Mouse (Mus musculus): ENCODE results near the gene Pam.

Pam gene

DNA sequence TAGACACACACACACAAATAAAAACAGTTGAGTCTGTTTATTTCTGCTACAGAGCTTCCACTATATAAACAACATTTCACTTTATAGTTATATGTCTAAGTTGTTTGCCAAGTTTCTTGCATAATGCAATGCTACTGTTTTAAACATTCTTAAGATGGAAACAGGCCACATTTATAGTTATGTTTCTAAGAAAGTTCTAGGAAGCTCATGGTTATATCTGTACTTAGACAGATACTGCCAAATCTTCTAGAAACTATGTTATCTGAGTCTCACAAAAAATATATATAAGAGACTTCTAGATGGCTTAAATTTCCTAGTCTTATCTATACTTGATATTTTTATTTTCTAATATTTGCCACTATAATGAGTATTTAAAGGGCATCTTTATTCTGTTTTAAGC lies 342.2 kb downstream of the Pam start:
- DNase-seq, result no peak

DNA sequence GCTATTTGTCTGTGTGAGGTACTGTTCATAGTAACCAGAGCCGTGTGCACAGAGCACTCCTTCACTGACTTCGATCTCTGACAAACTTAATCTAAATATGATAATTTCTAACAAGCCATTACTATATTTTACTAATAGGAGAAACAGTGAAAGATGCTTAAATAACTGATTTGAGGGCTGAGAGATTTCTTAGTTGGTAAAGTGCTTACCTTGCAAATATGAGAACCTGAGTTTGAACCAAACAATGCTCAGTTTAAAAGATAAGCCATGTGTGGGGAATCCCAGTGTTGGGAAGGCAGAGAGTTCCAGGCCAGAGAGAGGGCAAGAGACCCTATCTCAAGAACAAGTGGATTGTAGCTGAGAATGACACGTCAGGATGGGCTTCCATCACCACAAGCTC lies 347.3 kb downstream of the Pam start:
- no peak for DNase-seq

DNA sequence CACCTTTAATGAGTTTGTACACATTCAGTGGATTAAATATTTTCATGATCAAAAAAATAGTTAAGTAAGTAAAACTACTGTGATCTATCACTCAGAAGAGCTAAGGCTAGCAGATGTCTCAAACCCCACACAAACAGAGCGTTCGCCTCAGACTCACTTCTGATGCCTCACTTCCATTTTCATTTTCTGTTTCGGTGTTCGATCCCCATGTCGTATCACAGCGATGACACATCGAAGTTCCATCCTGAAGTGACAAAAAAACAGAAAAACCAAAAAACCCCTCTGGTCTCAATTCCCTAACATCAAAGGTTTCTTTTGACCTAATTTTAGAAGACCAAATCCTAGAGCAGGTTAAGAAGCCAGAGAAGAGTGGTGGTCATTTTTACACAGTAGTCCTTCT lies 349.2 kb downstream of the Pam start:
- DNase-seq, result no peak

DNA sequence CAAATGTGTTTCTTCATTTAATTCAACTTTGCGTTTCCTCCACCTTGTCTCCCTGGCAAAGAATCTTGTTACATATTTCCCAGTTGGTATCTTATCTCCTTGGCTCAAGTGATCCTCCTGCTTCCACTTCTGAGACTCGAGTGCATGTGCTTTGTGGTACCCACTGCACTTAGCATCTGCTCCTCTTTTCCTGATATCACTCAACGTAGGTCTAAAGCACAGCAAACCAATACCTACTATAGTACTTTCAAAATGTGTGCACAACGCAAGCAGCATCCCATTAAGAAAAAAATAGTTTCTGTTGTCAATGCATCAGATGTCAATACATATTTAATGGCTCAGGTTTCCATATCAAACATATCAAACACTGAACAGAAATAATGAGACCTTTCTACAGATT lies 349.7 kb downstream of the Pam start:
- DNase-seq, result no peak

All from thymus, adult 18-20 months (tissue).